In the genomic region with DNA sequence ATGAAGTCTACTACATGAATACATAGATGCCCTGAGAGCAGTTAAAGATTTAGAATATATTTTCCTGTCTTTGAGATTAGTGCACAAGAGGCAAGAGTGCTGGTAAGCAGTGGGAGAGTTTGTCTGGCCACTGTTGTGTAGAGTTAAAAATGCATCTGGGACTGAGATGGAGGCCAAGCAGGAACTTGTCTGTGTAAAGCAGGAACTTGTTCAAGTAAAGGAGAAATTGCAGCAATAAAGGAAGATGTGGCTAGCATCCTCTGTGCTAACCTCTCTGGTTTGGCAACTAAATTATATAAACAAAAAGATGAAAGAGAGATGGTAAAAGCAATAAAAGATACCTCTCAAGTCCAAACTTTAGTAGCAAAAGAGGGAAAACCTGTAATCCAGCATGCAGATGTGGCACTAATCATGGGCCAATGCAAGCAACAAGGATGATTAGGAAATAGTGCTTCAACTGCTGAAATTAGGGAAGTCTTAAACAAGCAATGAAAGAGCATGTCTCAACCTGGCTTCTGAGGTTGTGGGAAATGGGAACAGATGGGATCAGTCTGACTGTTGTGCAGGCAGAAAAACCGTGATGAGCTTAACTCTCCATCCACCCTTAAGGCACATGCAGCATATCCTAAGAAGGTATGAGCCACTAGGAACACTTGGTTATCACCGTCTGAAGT, we compare ENCODE assay signal across 13 mouse cellular contexts.
"Had no signal": no experiment of that assay in that cellular context is flagged by ENCODE, and none has a peak within 500 bp of the region (broad histone marks: within the 10 kb centered on the region; RNA-seq: fewer than 3 reads in every experiment).

No protein-coding gene starts in this region.

- H3K4me3 ChIP-seq: kidney, embryonic 15.5 days; left cerebral cortex, adult 2 months; limb, embryonic 10.5 days; liver, embryonic 12.5 days; midbrain, embryonic 12.5 days had no signal

- H3K27me3 ChIP-seq: kidney, embryonic 15.5 days; liver, embryonic 12.5 days; midbrain, embryonic 12.5 days had no signal

- H3K9ac ChIP-seq: kidney, embryonic 15.5 days; liver, embryonic 12.5 days; midbrain, embryonic 12.5 days had no signal

- H3K4me1 ChIP-seq: limb, embryonic 10.5 days; liver, embryonic 12.5 days; midbrain, embryonic 12.5 days had no signal

- H3K27ac ChIP-seq: kidney, embryonic 15.5 days; left cerebral cortex, adult 2 months; limb, embryonic 10.5 days; liver, embryonic 12.5 days; midbrain, embryonic 12.5 days; stomach, postnatal 0 days had no signal

- H3K9me3 ChIP-seq: kidney, embryonic 15.5 days; limb, embryonic 10.5 days; liver, embryonic 12.5 days; midbrain, embryonic 12.5 days had no signal

- ATAC-seq: liver, embryonic 12.5 days; midbrain, embryonic 16.5 days had no signal

- H3K4me2 ChIP-seq: kidney, embryonic 15.5 days; liver, embryonic 12.5 days; midbrain, embryonic 12.5 days had no signal

- H3K36me3 ChIP-seq: kidney, embryonic 15.5 days; limb, embryonic 10.5 days; liver, embryonic 12.5 days; midbrain, embryonic 12.5 days had no signal

- DNase-seq: kidney, adult 2 months; kidney, postnatal 14 days; right cerebral cortex, adult 18-20 months; right cerebral cortex, postnatal 25 days; thymus, adult 18-20 months; thymus, postnatal 14 days had no signal
